Mouse (Mus musculus): ENCODE measurements around the gene Cenpx.
"Not testable (repeated sequence)": the region's sequence is repeated elsewhere in the genome, so short reads cannot be mapped to it uniquely, and the experiment has no call there.

Cenpx gene

DNA sequence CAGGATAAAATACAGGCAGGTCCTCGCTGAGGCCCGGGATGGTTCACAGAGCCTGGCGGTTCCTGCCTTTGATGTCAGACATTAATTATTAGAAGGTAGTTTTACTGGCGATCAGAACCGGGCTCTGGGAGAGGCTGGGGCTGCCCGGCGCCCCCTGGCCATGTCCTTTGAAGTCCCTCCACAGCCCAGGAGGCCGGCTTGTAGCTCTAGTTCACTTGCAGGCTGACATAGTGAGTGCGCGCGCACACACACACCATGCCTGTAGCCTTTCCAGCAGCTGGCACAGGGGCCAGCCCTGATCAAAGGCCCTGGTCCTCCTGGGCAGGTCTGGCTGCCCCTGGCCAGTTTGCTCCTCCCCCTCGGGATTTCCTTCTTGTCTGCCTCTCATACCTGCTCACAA is 17.9 kb downstream of the Cenpx start:
- DNase-seq (ENCODE audit: low spot score), result no peak

GRCm38 (mm10) chr11:120695184-120695583 is 18.4 kb downstream of the Cenpx start:
- DNase-seq (ENCODE audit: low spot score), result no peak

- no peak for DNase-seq (ENCODE audit: low spot score)
These were observed 20.1 kb downstream of the Cenpx start for GRCm38 (mm10) chr11:120693461-120693860.

DNA sequence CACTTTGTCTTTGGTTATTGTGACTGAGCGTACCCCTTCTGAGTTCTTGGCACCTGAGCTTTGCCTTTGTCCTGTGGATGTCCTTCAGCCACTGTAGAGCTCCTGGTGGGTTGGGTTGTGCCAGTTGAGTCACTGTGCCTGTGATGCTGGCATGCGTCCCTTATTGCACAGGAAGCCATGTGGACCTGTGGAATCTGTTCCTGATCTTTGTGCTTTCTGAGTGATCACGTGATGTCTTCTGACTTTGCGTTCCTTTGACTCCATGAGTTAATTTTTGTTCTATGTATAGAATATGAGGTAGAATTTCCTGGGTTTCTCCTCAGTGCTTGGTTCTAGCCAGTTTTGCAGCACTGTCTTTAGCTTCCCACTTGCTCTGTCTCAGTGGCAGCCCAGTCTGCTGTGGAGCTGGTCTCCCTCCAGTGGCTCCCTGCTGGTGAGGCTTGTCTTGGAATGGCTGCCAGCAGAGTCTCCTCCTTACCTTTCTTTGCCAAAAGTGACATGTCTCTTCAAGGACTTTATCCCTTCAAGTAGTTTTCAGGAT is 21.0 kb downstream of the Cenpx start:
- DNase-seq (ENCODE audit: low spot score), result no peak

- no peak for DNase-seq (ENCODE audit: low spot score)
These were observed 24.2 kb downstream of the Cenpx start for GRCm38 (mm10) chr11:120689365-120689764.

DNA sequence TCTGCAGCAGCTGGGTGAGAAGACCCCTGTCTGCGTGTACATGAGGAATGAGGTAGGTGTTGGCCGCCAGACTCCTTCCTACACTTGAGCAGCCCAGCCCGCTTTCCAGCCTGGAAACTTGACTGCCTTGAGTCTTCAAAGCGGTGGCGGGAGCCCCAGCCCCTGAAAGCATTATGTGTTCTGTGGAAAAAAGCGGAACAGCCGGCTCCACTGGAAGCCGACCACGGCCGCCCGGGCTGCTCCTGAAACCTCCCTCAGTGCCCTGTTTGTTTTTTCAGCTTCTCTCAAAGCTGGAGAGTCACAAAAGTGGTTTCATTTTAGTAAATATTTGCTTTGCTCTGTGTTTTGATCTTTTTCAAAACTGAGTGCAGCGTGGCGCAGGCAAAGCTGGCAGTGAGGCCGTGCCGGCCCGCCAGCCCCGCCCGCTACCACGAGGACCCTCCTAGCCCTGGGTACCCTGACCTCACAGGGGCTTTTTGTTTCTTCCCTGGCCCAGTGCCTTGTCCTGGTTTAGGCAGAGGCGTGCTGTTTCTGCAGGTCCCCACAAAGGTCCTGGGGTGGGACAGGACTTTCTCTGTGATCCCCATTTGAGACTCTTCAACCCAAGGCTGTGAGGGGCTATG is 26.8 kb downstream of the Cenpx start:
- no peak for DNase-seq (ENCODE audit: low spot score)

DNA sequence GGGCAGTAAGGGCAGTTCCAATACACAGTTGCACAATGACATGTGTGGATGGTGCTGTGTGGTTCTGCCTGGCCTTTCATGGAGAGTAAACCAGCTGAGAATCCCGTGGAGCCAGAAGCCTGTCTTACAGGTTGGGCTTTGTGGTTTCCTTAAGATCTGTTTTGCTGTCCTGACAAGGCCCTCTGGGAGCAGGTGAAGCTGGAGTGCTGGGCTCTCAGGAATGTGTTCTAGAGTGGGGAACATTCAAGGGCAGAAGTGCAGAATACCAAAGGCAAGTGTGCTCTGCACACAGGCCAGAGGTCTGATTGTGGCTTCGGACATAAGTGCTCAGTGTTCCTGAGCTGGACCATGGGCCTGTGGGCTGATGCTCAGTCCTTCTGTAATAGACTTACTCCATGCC is 28.9 kb downstream of the Cenpx start:
- no peak for DNase-seq (ENCODE audit: low spot score)

DNA sequence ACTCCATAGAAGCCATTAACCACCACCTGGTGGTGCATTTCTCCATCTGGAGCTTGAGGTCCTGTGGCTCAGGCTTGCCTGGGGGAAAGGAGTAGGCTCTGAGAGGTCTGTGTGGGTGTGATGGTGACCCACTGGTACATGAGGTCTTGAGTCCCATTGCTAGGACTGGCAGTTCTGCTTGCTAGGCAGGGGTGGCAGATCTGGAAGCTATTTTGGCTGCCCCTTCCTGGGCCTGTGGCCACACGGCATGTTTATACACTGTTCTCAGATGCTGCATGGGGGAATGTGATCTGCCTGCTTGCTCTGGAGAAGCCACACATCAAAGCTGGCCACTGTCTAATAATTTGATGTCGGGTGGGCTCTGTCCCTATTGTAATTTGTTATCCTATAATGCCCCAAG is 29.5 kb downstream of the Cenpx start:
- no peak for DNase-seq (ENCODE audit: low spot score)

DNA sequence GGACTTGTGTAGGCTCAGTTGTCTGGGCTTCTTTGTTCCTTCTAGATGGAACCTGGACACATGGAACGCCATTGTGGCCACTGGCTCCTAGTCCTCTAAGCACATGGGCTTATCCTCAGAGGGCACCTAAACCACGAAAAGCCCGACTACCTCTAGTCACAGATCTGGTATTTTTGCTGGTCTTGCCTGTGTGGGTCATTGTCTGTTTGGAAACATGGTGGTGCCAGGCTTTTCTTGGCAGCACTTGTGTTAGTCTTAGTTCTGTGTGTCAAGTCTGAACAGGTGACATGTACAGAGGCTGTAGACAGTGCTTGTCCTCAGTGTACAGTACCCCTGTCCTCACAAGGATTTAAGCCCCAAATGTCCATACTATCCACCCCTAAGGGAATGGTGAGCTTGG is 30.0 kb downstream of the Cenpx start:
- DNase-seq (ENCODE audit: low spot score), result no peak

DNA sequence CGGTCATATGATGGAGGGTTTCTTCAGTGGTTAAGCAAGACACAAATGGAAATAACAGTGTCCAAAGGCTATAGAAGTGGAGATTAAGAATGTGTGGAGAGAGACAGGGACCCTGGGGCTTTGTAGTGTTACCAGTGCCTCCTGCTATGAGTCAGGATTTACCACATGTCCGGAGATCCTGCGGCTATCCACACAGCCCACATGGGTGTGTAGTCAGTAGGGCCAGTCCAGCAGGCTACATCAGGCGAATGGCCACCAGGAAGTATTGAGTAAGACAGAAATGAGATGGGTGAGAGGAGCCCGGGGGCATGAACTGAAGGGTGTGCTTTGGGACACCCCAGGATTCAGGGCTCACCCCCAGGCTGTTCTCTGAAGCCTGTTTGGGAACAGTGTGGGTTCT is 30.9 kb downstream of the Cenpx start:
- no peak for DNase-seq (ENCODE audit: low spot score)

- DNase-seq (ENCODE audit: low spot score), result no peak
These were observed 33.6 kb downstream of the Cenpx start for GRCm38 (mm10) chr11:120679909-120680308.

GRCm38 (mm10) chr11:120676951-120677350 is 36.6 kb downstream of the Cenpx start:
- DNase-seq (ENCODE audit: low spot score), result no peak

DNA sequence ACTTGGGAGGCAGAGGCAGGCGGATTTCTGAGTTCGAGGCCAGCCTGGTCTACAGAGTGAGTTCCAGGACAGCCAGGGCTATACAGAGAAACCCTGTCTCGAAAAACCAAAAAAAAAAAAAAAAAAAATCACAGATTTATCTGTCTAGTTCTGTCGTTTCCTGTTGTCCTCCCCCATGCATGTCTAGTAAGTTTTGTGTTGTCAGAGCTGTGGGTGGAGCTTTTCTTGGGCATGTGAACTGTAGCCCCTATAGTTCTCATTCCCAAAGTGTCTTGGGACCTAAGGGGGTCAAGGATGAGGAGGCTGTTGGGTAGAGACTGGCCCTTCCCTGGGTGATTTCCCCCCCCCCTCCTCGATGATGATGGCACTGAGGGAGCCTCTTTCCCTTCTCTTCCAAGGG is 37.7 kb downstream of the Cenpx start:
- DNase-seq (ENCODE audit: low spot score), result not testable (repeated sequence)

- no peak for DNase-seq (ENCODE audit: low spot score)
These were observed 39.9 kb downstream of the Cenpx start for GRCm38 (mm10) chr11:120673594-120674122.

DNA sequence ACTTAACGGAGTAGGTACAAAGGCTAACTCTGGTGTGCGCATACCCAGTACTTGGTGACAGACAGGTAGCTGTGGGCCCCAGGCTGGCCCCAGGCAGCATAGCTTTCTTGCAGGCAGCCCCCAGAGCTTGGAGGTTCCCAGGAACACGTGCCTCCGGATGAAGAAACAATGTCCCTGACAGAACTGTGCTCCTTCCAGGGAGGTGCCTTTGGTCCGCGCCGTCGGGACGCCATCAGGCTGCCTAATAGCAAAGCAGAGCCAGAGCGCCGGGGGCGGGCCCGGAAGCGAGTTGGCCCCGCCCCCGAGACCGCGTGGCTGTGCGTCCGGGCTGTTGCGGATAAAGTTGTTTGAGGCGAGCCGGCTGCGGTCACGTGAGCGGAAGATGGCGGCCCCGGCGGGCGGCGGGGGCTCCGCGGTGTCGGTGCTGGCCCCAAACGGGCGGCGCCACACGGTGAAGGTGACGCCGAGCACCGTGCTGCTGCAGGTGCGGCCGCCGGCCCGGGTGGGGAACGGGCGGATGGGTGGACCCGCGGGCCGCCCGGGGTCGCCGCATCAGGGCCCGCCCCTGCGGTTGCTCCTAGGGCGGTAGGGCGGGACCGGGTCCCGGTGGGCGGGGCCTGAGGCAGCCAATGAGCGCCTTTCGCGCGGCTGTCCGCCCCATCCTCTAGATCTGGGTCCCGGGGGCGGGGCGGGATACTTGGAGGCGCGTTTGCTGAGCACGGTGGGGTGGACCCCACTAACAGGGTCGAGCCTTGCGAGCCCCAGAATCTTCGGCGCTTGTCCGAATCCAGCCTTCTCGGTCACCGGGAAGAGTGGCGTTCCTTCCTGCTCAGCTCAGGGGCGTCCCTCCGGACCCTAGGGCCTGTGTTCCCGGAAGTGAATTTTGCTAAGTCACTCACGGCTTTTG is 40.6 kb downstream of the Cenpx start, which contains the start of gene Aspscr1:
Aspscr1 (plus strand) TSS at position 287 of the 907 bp plus-strand sequence.
- peak; percentile 96 for DNase-seq (ENCODE audit: low spot score)

- DNase-seq (ENCODE audit: low spot score), result no peak
These were observed 46.9 kb downstream of the Cenpx start for GRCm38 (mm10) chr11:120666617-120667016.

- no peak for DNase-seq (ENCODE audit: low spot score)
These were observed 48.1 kb downstream of the Cenpx start for GRCm38 (mm10) chr11:120665406-120665805.

DNA sequence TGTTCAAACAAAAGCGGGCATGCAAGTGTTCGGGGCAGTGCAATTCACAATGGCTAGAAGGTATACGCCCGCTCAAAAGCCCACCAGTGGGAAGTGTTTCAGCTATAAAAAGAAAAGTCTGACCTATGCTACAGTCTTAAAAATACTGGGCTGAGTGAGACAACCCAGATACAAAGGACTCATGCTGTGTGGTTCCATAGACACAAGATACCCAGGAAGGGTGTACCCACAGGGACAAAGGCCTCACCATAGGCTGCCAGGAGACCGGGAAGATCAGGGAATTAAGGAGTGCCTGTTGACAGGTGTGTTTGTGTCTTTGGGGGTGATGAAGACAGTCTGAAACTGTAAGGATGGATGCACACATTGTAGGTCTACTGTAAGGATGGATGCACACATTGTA is 49.8 kb downstream of the Cenpx start:
- no peak for DNase-seq (ENCODE audit: low spot score)

DNA sequence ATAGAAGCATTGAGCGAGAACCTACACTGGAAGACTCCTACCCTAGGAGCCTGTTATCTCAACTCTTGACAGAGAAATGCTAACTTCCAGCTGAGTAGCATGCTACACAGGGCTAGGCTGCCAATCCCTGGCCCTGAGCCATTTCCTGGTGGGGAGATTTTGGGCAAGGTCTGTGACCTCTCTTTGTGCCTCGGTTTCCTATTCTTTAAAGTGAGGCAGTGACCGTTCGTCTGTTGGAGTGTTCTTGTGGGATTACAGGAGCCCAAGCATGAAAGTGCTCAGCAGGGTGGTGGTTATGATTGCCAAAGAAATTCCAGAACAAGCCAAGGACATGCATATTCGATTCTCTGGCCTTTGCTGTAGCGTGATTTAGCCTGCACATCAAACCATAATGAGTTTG is 50.8 kb downstream of the Cenpx start:
- no peak for DNase-seq (ENCODE audit: low spot score)

- DNase-seq (ENCODE audit: low spot score), result no peak
These were observed 52.5 kb downstream of the Cenpx start, which contains the start of gene Notum for GRCm38 (mm10) chr11:120661076-120661460. Notum (minus strand) TSS chr11:120661175.

Measured in yolk sac, embryonic 10.5 days (tissue).